Mouse (Mus musculus): ENCODE results near the gene Mtfr1l. TPM values are rescaled to one million over a fixed set of nuclear protein-coding genes. Genes with fewer than 3 reads are reported as not detected.

Mtfr1l gene
- total RNA-seq, 2 experiments from 2014 or later, result 123 to 132 TPM

DNA sequence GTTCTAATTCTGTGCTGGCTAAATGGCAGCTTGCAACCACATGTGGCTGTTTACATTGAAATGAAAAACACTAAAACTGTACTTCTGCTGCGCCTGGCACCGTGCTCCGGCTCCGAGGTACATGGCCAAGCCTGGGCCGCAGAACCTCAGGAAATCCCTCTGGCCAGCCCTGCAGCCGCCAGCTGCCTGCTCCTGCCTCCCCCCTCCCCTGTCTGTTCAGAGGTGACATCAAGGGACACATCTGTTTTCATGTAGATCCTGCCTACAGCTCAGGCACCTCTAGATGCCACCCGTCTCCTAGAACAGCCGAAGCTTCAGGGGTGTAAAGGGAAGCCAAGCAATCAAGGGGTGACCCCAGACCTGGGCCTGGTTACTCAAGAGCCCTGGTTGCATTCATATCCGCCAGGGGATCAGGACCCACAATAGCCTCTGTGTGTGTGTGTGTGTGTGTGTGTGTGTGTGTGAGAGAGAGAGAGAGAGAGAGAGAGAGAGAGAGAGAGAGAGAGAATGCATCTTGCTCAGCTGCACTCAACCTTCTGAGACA is 23.5 kb upstream of the Mtfr1l start:
- no peak for DNase-seq (ENCODE audit: low spot score in 2 of 2)

GRCm38 (mm10) chr4:134557626-134558249 is 22.6 kb upstream of the Mtfr1l start:
- DNase-seq (ENCODE audit: low spot score in 2 of 2), result no peak

GRCm38 (mm10) chr4:134555956-134556580 is 20.9 kb upstream of the Mtfr1l start:
- DNase-seq (ENCODE audit: low spot score in 2 of 2), result no peak

DNA sequence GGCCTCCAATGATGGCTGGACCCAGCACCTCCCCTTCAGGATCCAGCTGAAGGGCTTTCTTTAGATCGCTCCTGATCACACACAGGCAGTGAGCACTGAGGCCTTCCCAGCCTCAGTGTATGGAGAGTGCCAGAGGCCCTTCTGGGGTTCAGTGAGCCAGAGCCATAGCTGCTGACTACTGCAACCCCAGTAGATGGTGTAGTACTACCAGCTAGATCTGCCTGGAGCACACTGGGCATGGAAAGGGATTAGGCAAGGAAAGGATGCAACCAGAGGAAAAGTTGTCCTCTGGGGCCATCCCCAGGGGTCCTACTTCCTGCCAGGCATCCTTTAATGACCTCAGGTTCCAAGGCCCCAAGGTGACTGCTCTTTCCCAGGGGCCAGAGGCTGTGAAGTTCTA is 18.4 kb upstream of the Mtfr1l start:
- no peak for DNase-seq (ENCODE audit: low spot score in 2 of 2)

- DNase-seq (ENCODE audit: low spot score in 2 of 2), result peak; percentile 66 to 75
These were observed 16.5 kb upstream of the Mtfr1l start, which contains the start of gene Selenon for GRCm38 (mm10) chr4:134551494-134552316. Gene Selenon, minus strand, starts transcription at chr4:134552166.

DNA sequence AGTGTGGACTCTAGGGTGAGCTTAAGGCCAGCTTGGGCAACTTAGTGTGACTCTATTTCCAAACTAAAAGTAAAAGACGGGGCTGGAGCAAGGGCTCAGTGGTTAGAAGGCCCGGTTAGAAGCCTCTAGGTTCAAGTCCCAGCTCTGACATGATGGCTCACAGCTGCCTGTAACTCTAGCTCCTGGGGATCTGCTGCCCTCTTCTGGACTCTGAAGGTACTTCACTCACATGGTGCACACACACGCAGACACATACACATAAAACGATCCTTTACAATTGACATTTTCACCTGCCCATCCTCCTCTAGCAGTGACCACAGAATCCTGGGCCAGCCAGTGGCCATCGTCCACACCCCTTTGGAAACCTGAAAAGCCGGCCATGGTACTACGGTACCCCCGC is 14.7 kb upstream of the Mtfr1l start:
- no peak for DNase-seq (ENCODE audit: low spot score in 2 of 2)

GRCm38 (mm10) chr4:134548169-134548938 is 13.2 kb upstream of the Mtfr1l start:
- no peak for DNase-seq (ENCODE audit: low spot score in 2 of 2)

GRCm38 (mm10) chr4:134546814-134547705 is 11.9 kb upstream of the Mtfr1l start:
- peak in 1 of 2 experiments; percentile 36 for DNase-seq (ENCODE audit: low spot score in 2 of 2)

DNA sequence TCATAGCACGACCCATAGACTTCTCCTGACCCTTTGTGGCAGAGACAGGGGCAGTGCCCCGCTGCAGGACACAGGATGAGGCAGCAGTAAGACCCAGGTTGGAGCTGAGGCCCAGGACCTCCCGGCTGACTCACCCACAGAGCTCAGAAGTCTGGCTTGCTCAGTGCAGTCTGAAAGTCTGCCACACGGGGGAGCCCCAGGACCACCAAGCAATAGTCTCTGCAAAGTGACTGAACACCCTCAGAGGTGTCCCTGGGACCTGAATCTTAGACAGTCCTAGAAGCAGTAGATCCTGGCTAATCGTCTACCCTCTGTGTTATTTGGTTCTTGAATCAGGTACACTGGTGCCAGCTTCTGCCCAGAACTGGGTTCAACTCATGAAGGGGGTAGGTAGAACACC is 8.1 kb upstream of the Mtfr1l start:
- peak; percentile 97 for DNase-seq (ENCODE audit: low spot score in 2 of 2)

- no peak for DNase-seq (ENCODE audit: low spot score in 2 of 2)
These were observed 7.5 kb upstream of the Mtfr1l start for GRCm38 (mm10) chr4:134542726-134543125.

GRCm38 (mm10) chr4:134538997-134539580 is 3.9 kb upstream of the Mtfr1l start:
- DNase-seq (ENCODE audit: low spot score in 2 of 2), result no peak

DNA sequence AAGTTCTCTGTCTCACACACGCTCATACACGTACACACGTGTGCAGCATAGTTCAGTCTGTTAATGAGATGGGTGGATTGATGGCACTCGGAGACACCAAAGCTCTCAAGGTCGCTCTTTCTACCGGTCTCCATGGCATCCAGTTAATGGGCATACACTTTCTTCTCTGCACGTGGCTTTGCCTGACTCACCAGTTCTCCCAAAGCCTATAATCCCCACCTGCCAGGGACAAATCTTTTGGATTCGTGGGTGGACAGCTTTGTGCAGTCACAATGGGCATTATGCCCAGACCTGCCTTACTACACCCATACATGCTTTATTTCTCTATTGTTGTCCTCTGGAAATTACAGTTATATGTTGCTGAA is 582 bp upstream of the Mtfr1l start:
- peak in 1 of 2 experiments; percentile 34 for DNase-seq (ENCODE audit: low spot score in 2 of 2)

DNA sequence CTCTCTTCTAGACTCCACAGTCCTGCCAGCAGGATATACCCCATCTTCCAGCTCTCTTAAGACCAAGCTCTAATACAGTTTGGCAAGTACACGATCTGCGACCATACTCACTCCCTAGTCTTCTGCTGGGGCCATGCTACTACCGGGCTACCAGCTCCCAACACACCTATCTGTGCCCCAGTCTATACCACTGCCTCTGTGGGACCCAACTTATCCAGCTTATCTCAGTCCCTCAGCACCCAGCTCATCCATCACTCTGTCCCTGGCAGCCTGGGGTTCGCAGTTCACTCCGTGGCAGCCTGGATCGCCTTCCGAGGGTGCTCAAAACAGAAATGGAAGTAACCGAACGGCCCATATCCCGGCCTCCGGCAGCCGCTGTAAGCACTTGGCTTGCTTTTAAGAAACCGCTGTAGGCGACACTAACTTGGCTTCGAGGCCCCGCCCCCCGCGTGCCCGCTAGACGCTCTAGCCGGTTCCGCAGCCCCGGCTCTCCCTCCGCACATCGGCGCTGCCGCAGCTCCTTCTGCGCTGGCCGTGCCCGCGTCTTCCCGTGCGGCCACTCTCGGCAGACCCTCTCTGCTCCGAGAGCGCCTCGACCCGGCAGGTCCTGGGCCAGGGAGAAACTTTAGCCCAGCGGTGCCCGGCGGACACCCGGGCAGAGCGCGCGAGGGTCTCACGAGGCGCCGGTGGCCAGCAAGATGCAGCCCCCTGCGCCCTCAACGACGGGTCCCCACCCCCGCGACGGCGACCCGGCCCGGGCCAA is 882 bp downstream of the Mtfr1l start:
- peak; percentile 73 to 74 for DNase-seq (ENCODE audit: low spot score in 2 of 2)

DNA sequence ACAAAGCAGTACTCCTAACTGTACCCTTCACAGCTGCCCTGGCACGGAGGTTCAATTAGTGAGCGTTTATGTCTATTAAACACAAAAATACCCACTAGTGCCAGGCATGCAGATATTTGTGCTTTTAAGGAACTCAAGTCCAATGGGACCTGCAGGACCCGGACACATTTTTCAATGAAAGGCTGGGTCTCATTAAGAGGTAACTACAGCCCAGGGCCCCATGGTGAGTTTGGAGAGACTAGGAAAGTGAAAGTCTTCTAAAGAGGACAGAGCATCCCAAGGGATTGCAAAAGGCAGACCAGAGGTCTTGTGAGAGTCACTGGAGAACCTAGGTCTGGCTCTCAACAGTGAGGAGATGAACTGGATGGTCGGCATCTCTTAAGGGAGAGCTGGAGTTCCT is 1.8 kb downstream of the Mtfr1l start:
- DNase-seq (ENCODE audit: low spot score in 2 of 2), result no peak

DNA sequence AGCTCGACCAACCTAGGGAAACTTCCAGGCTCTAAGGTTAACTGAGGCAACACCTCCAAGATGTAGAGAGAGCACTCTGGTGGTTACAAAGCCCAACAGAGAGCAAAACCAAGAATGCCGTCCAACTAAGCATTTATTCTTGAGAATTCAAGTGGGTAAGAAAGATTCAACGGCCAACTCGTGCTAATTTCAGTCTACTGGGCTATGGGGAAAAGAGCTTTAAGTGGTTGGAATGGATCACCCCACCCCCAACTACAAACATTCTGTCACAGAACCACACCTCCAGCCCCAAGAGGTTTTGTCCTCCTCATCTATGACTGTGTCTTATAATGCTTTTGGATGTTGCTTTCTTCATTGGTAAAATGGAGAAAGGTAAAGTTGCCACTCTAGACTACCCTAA is 2.3 kb downstream of the Mtfr1l start:
- DNase-seq (ENCODE audit: low spot score in 2 of 2), result no peak

- DNase-seq (ENCODE audit: low spot score in 2 of 2), result no peak
These were observed 9.0 kb downstream of the Mtfr1l start for GRCm38 (mm10) chr4:134526220-134526619.

DNA sequence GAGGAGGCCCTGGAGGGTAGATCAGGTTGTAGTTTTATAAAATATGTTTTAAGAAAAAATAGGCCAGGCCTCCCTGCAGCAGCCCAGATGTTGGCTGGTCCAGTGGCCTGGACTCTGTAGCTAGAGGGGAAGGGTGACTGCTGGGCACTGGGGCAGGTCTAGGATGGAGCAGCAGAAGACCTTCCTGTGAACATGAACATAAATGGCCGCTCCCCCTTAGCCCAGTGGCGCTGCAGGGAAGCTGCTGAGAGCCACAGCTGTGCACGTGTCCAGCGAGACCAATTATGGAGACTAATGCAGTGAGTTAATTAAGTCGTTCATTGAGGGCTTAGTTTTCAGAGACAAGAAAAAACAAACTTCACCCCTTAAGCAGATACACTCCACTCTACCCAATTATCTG is 9.4 kb downstream of the Mtfr1l start:
- DNase-seq (ENCODE audit: low spot score in 2 of 2), result no peak

GRCm38 (mm10) chr4:134523447-134523846 is 11.7 kb downstream of the Mtfr1l start:
- no peak for DNase-seq (ENCODE audit: low spot score in 2 of 2)

- DNase-seq (ENCODE audit: low spot score in 2 of 2), result no peak
These were observed 15.9 kb downstream of the Mtfr1l start for GRCm38 (mm10) chr4:134519281-134519680.

Measured in adrenal gland, adult 18-20 months (tissue).